Mouse (Mus musculus) adrenal gland, adult 8-10 months (tissue): ENCODE results near the gene Phc3. TPM values are rescaled to one million over a fixed set of nuclear protein-coding genes. Genes with fewer than 3 reads are reported as not detected.

Experiments used
- DNase-seq: peaks from one replicate; pipeline ENCODE4 v3.0.0; 2022
- total RNA-seq, 4 experiments: library from RNA; stranded (reverse); gene quantifications; 2 replicates each; pipeline ENCODE4 v1.2.4; 2022

Gene Phc3
- total RNA-seq, 4 experiments from 2014 or later = 33.5 to 60.0 (median 42.9) TPM

DNA sequence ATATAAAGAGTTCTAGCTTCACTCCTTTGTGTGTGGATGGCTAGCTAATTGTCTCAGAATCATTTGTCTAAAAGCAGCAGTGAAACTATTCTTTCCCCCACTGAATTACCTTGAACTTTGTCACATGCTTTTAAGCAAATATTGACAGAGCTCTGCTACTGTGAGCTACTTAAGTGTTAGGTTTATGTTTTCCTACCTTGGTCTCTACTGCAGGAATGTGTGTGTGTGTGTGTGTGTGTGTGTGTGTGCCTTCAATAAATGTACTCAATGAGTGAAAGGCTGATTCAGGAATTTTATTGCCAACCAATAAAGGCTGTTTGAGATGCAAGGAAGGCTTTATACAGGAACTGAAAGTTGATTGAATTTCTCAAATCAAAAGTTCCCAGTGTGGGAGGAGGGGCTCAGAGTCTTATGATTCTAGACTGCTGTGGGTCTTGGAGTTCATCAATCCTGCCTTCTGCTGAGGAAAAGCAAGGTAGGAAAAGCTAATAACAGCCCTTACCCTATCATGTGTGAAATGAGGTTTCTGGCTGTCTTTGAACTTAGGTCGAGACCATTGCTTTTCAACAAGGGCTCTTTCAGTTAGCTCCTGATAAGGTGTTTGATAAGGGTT lies 7.9 kb upstream of the Phc3 start:
- no peak for DNase-seq

DNA sequence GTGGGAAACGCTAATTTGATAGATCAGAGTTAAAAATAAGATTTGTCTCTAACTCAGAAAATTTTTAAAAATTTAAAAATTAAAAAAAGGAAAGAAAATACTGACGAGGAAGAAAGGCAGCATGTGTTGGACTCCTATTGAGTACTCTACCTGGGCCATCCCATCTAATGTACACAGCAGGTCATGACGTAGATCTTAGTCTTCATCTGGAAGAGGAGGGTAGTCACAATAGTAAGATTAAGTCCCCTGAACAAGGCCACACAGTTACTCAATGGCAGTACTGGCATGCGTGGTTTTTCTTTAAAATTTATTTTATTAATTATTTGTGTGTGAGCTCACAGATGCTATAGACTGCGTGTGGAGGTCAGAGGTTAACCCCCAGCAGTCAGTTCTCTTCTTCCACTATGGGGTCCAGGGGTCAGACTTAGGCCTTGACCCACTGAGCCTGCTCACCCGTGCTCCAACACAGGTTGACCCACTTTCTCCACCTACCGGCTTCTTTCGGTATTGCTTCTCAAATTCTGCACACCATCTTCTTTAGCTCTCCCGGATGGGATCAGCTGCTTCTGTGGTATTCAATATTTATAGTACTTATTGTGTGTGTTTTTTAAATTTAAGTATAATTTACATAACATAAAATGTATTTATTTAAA lies 6.0 kb upstream of the Phc3 start:
- no peak for DNase-seq

DNA sequence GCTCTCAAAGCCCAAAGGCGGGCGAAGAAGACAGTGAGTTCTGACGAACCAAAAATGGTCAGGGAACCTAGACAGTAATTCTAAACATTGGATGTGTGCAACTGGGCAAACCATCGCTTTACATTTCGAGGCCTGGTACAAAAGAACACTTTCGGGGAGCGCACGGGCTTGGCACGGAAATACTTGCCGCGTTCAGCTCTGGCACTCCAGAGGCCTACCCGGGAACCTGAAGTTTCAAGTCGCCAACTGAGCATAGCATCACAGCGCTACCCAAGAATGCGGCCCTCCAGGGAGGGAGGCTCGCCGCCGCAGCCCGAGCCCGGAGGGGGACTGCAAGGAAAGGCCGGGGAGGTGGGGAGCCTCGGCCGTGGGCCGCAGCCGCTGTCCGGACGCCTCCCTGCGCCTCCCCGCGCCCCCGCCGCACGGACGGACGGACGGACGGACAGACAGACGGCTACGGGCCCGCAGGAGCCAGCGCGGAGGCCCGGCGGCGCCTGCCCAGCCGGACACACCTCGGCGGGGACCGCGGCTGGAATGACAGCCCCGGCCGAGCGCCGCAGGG lies 603 bp downstream of the Phc3 start:
- DNase-seq = peak; percentile 24

GRCm38 (mm10) chr3:30965644-30966043 lies 3.6 kb downstream of the Phc3 start:
- no peak for DNase-seq

DNA sequence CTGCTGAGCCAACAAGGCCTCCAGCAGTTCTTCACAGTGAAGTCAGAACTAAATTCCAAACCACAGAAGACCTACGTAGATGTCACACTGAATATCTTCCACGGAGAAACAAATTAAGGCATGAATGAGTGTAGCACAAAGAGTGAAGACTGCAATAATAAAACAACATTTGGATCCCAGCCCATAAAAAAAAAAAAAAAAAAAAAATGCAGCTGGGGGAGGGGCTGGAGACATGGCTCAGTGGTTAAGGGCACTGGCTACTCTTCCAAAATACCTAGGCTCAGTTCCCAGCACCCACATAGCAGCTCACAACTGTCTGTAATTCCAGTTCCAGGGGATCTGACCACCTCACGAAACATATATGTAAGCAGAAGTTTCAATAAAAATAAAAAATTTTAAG lies 5.0 kb downstream of the Phc3 start:
- DNase-seq = no peak

- no peak for DNase-seq
These were observed 6.1 kb downstream of the Phc3 start for GRCm38 (mm10) chr3:30963100-30963499.

- no peak for DNase-seq
These were observed 9.1 kb downstream of the Phc3 start for GRCm38 (mm10) chr3:30959868-30960831.

DNA sequence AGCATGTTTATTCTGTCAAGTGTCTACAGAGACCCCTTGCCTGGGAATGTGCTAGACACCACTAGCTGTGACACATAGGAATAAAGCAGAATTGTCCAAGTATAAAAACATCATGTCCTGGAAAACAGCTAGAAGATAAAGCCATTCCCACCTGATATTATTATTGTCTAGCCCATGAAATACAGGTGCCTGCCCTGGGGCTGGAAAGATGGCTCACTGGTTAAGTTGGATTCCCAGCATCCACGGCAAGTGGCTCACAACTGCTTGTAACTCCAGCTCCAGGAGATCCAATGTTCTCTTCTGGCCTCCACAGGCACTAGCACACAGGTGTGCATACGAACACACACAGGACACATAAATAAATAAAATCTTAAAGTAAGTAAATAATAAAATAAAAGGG lies 10.5 kb downstream of the Phc3 start:
- DNase-seq = no peak

- DNase-seq = no peak
These were observed 12.9 kb downstream of the Phc3 start for GRCm38 (mm10) chr3:30956327-30956726.

DNA sequence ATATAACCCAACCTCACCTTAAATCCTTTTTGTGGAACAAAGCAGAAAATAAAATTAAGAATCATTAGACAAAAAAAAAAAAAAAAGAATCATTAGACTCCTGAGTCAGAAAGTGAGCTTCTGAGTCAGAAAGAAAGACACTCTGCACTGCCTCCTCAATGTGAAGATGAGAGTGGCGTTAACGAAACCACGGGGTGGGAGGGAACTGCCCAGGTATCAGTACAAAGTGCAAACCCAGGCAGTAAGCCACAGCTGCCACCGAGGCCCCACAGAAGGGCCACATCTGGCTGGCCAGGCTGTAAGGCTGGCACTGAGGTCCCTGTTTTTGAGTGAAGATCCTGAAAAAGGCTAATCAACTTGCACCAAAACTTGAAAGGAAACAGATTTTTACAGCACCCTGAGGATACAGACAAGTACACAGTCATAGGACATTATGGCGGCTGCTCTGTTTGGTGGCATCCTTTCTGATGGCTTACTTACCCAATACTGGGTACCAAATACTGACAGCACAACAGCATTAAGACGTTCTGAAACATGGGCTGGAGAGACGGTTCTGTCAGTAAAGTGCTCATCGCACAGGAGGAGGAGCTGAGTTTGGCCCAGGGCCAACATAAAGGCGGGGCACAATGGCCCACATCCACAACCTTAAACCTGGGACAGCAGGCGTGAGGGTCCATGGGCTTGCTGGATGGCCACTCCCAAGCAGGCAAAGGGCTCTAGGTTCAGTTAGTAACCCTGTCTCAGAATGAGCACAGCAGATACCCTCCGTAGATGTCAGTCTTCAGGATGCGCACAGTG lies 16.7 kb downstream of the Phc3 start:
- no peak for DNase-seq

- DNase-seq = peak; percentile 68
These were observed 17.6 kb downstream of the Phc3 start for GRCm38 (mm10) chr3:30951652-30952051.

DNA sequence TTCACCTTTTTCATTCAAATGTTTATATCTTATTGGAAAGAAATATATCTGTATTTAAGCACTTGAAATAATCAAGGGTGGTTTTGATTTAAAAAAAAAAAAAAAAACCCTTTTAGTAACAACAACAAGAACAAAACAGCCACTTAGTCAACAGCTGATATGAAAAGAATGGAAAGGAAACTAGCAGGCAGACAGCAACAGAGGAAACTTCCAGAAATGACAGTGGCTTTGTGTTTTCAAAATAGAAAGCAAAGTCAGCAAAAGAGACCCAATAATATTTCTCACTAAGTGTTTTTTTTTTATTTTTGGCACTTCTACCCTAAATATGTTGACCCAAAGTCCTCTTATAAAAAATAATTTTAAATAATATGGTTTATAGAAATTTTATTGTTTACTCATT lies 34.8 kb downstream of the Phc3 start:
- no peak for DNase-seq

- DNase-seq = no peak
These were observed 39.4 kb downstream of the Phc3 start for GRCm38 (mm10) chr3:30929828-30930227.

DNA sequence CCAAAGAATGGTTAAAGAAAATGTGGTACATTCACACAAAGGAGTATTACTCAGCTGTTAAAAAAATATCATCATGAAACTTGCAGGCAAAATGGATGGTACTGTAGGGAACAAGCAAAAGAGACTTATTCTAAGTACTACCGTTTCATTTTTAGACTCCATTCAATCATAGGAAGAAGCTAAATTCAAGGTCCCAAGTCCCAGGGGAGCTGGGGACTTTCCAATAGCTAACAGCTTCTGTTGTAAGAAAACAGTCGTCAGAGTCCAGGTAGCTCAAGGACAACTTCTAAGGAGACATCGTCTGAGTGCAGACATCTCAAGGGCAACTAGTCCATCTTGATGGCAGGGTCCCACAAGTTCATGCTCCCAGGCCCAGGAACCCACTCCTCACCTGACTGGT lies 41.6 kb downstream of the Phc3 start:
- no peak for DNase-seq

DNA sequence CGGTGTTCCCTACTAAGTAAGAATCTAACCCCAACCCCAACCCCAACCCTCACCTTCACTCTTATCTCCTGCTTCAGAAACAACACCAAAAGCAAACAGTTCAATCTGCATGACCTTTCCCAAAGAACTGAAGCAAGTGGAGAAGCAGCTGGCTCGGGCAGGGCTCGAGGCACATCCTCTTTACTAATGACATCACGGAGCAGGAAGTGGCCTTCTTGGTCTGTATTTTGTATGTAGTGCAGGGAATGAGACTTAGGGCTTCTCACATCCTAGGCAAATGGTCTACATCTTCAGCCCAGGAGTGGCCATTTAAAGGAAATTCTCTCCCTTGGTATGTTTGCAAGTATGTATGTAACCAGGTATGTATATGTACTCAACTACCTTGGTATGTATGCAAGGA lies 52.1 kb downstream of the Phc3 start:
- no peak for DNase-seq

DNA sequence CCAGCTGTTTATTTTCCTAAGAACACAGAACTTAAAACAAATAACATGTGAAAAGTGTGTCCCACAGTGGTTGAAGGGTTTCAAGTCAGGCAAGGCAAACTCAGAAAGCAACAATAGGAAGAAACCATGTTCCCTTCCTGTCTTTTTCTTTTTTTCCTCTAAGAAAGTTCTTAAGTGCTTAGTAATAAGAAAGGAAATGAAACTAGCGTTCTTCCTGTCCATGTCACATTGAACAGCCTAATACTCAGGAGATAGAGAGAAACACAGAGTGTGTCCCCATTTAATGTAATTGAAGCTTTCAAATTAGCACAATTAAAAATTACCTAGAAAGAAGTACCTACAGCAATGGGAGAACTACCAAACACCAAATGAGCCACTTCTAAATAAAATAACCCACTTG lies 64.6 kb downstream of the Phc3 start:
- DNase-seq = no peak

DNA sequence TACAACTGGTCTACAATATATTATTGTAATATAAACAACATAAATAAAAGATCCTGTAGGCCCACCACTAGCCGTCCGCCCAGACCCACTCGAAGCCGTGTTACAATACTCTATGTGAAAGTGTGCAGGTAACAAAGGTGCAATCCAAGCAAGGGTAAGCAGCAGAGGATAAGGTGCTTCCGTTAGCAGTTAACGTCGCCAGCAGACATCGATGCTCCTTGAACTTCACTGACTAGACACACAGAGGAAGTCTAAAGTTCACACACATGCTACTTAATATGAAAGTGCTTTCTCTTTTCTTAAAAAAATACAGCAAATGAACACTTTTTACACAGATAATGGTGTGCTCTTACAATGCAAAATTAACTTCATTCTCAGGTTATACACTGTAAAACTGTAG lies 69.8 kb downstream of the Phc3 start:
- no peak for DNase-seq

DNA sequence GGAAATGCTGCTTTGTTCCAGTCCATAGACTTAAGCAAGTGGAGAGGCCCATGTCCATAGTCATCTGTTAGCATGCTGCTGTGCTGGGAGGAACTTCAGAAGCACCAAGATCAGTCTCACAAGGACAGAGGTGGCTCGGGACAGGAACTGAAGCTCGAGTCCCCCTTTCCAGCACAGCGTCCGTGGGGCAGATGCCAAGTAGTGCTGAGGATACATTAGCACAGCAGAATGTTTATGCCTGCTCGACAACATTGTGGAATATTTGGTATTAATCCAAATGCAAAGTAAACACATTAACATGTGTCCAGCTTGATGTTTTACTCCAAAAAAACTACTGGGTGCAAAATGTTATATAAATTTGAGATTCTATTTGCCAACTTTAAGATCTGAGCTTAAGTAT lies 72.5 kb downstream of the Phc3 start:
- no peak for DNase-seq

DNA sequence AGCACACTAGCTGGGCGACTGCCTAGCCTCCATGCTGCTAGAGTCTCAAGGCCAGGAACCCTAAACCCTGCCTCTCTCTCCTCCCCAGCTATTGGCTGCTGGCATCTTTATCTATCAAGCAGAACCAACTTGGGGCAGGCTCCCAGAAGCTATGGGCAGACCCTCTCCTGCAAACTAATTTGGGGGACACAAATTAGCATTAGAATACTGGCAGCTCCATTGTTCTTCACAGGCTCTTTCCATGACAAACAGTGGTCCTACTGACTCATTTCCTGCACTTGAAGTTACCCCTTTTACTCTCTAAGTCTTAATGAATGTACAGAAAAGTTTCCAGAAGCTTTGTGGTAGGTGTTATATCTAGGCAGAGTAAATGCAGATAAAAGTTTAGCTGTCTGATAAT lies 80.2 kb downstream of the Phc3 start:
- DNase-seq = no peak

GRCm38 (mm10) chr3:30887449-30887848 lies 81.8 kb downstream of the Phc3 start:
- DNase-seq = no peak

- DNase-seq = no peak
These were observed 92.5 kb downstream of the Phc3 start for GRCm38 (mm10) chr3:30876709-30877108.

GRCm38 (mm10) chr3:30869995-30870394 lies 99.2 kb downstream of the Phc3 start:
- DNase-seq = no peak
